Mouse (Mus musculus) ovary, postnatal 10 days (tissue): Measurements from ENCODE around the gene Syt13.

Experiments used
- DNase-seq: peaks from one replicate; pipeline ENCODE4 v3.0.0; 2022; ENCODE audit warnings: low spot score

Syt13 gene

GRCm38 (mm10) chr2:92964345-92964744 is 49.4 kb downstream of the Syt13 start:
- no peak for DNase-seq

GRCm38 (mm10) chr2:92966257-92966656 is 51.4 kb downstream of the Syt13 start:
- DNase-seq: no peak

GRCm38 (mm10) chr2:92967032-92967838 is 52.3 kb downstream of the Syt13 start:
- no peak for DNase-seq

- no peak for DNase-seq
These were observed 52.9 kb downstream of the Syt13 start for GRCm38 (mm10) chr2:92967839-92968166.

GRCm38 (mm10) chr2:92971069-92971468 is 56.2 kb downstream of the Syt13 start:
- DNase-seq: no peak

- DNase-seq: no peak
These were observed 56.6 kb downstream of the Syt13 start for GRCm38 (mm10) chr2:92971536-92971935.

- DNase-seq: no peak
These were observed 57.2 kb downstream of the Syt13 start for GRCm38 (mm10) chr2:92972071-92972470.

GRCm38 (mm10) chr2:92973646-92974045 is 58.7 kb downstream of the Syt13 start:
- no peak for DNase-seq

- no peak for DNase-seq
These were observed 60.3 kb downstream of the Syt13 start for GRCm38 (mm10) chr2:92975031-92975790.

- no peak for DNase-seq
These were observed 65.3 kb downstream of the Syt13 start for GRCm38 (mm10) chr2:92980165-92980564.

GRCm38 (mm10) chr2:92982591-92983272 is 67.8 kb downstream of the Syt13 start:
- no peak for DNase-seq

GRCm38 (mm10) chr2:92983273-92983620 is 68.3 kb downstream of the Syt13 start:
- no peak for DNase-seq

- no peak for DNase-seq
These were observed 69.6 kb downstream of the Syt13 start for GRCm38 (mm10) chr2:92984321-92985108.

GRCm38 (mm10) chr2:92985171-92985570 is 70.3 kb downstream of the Syt13 start:
- DNase-seq: no peak

GRCm38 (mm10) chr2:92985600-92985999 is 70.7 kb downstream of the Syt13 start:
- DNase-seq: no peak

- DNase-seq: no peak
These were observed 72.3 kb downstream of the Syt13 start for GRCm38 (mm10) chr2:92987108-92987618.

- no peak for DNase-seq
These were observed 73.2 kb downstream of the Syt13 start for GRCm38 (mm10) chr2:92987901-92988631.

- DNase-seq: no peak
These were observed 74.7 kb downstream of the Syt13 start for GRCm38 (mm10) chr2:92989593-92989992.

- DNase-seq: no peak
These were observed 77.1 kb downstream of the Syt13 start for GRCm38 (mm10) chr2:92991976-92992375.

- no peak for DNase-seq
These were observed 90.1 kb downstream of the Syt13 start for GRCm38 (mm10) chr2:93005028-93005427.
